Mouse (Mus musculus): ENCODE data around the gene Dlx5. TPM values are rescaled to one million over a fixed set of nuclear protein-coding genes. Genes with fewer than 3 reads are reported as not detected.

Gene Dlx5
- total and polyA plus RNA-seq, 3 experiments: not detected

GRCm38 (mm10) chr6:6849744-6850143 lies 32.1 kb downstream of the Dlx5 start:
- no peaks in the 10 kb centered on the region for H3K27me3 ChIP-seq (ENCODE audit: control insufficient read depth in 1 of 2, insufficient read depth in 2 of 2, low read length in 2 of 2)
- no peak for TF ChIP-seq MEF2A (IDR thresholded peaks at IDR 0.05; ENCODE audit: extremely low read depth, insufficient replicate concordance, low read depth, low read length, poor library complexity, severe bottlenecking)
- no peak for TF ChIP-seq RAD21 (IDR thresholded peaks at IDR 0.05; ENCODE audit: low read depth, low read length)
- no peak for TF ChIP-seq EP300 (IDR thresholded peaks at IDR 0.05; ENCODE audit: low read depth in 1 of 2, low read length in 2 of 2)
- TF ChIP-seq ZC3H11A (IDR thresholded peaks at IDR 0.05; ENCODE audit: low read depth, low read length): no peak
- no peak for TF ChIP-seq JUND (IDR thresholded peaks at IDR 0.05; ENCODE audit: low read depth, low read length)
- TF ChIP-seq RCOR1 (IDR thresholded peaks at IDR 0.05; ENCODE audit: low read depth, low read length): no peak
- no peak for TF ChIP-seq ZNF384 (IDR thresholded peaks at IDR 0.05; ENCODE audit: low read depth, low read length)
- no peak for TF ChIP-seq TAL1 (IDR thresholded peaks at IDR 0.05; ENCODE audit: low read length)
- no peak for TF ChIP-seq SMC3 (IDR thresholded peaks at IDR 0.05; ENCODE audit: low read depth, low read length)
- TF ChIP-seq BHLHE40 (IDR thresholded peaks at IDR 0.05; ENCODE audit: borderline replicate concordance, low read depth, low read length): no peak
- no peak for TF ChIP-seq SIN3A (IDR thresholded peaks at IDR 0.05; ENCODE audit: low read length)
- no peak for TF ChIP-seq TCF12 (IDR thresholded peaks at IDR 0.05; ENCODE audit: low read depth, low read length)
- no peak for TF ChIP-seq KAT2A (conservative IDR thresholded peaks at IDR 0.05; ENCODE audit: low read depth, low read length)
- TF ChIP-seq POLR2A (IDR thresholded peaks at IDR 0.05; ENCODE audit: control insufficient read depth in 1 of 2, insufficient read depth in 1 of 2, low read depth in 1 of 2, low read length in 2 of 2, poor library complexity in 1 of 2): no peak
- TF ChIP-seq NRF1 (IDR thresholded peaks at IDR 0.05; ENCODE audit: insufficient read depth, low read depth, low read length, poor library complexity, severe bottlenecking): no peak
- no peak for TF ChIP-seq MAX (IDR thresholded peaks at IDR 0.05; ENCODE audit: low read length)
- no peak overlapping the region for H3K27ac ChIP-seq (ENCODE audit: control insufficient read depth, low read depth, low read length)

GRCm38 (mm10) chr6:6848541-6848940 lies 33.3 kb downstream of the Dlx5 start:
- Histone ChIP-seq H3K79me2 (ENCODE audit: control insufficient read depth, insufficient read depth, low read length, poor library complexity) (no peaks in the 10 kb centered on the region), H3K9me3 (replicated peaks; ENCODE audit: insufficient read depth, low read length) (no peaks in the 10 kb centered on the region), H3K36me3 (ENCODE audit: control insufficient read depth in 1 of 2, insufficient read depth in 2 of 2, low read length in 2 of 2) (no peaks in the 10 kb centered on the region), H3K9ac (ENCODE audit: control insufficient read depth, low read depth, low read length, poor library complexity, severe bottlenecking) (no peak overlapping the region), H3K27me3 (ENCODE audit: control insufficient read depth in 1 of 2, insufficient read depth in 2 of 2, low read length in 2 of 2) (no peaks in the 10 kb centered on the region), H3K4me3 (ENCODE audit: control insufficient read depth in 1 of 2, insufficient read depth in 1 of 2, low read depth in 2 of 2, low read length in 2 of 2) (no peak overlapping the region), H3K4me1 (ENCODE audit: control insufficient read depth in 1 of 2, insufficient read depth in 2 of 2, low read length in 2 of 2) (no peaks in the 10 kb centered on the region), H3K27ac (ENCODE audit: control insufficient read depth, low read depth, low read length) (no peak overlapping the region)
- TF ChIP-seq NRF1 (IDR thresholded peaks at IDR 0.05; ENCODE audit: insufficient read depth, low read depth, low read length, poor library complexity, severe bottlenecking) (no peak), ELF1 (IDR thresholded peaks at IDR 0.05; ENCODE audit: low read depth, low read length) (no peak), MXI1 (IDR thresholded peaks at IDR 0.05; ENCODE audit: low read depth, low read length) (no peak), E2F4 (IDR thresholded peaks at IDR 0.05; ENCODE audit: borderline replicate concordance, low read depth, low read length) (no peak), USF1 (IDR thresholded peaks at IDR 0.05; ENCODE audit: low read depth, low read length) (no peak), SMC3 (IDR thresholded peaks at IDR 0.05; ENCODE audit: low read depth, low read length) (no peak), MEF2A (IDR thresholded peaks at IDR 0.05; ENCODE audit: extremely low read depth, insufficient replicate concordance, low read depth, low read length, poor library complexity, severe bottlenecking) (no peak), MAZ (IDR thresholded peaks at IDR 0.05; ENCODE audit: low read depth, low read length) (no peak), EP300 (IDR thresholded peaks at IDR 0.05; ENCODE audit: low read depth in 1 of 2, low read length in 2 of 2) (no peak), TBP (IDR thresholded peaks at IDR 0.05; ENCODE audit: low read depth, low read length) (no peak), CHD1 (IDR thresholded peaks at IDR 0.05; ENCODE audit: low read depth, low read length) (no peak)
- no peak for DNase-seq (ENCODE audit: low read depth, low spot score)

More at GRCm38 (mm10) chr6:6849744-6850143, 32.1 kb downstream of the Dlx5 start:
- Histone ChIP-seq H3K9me3 (replicated peaks; ENCODE audit: insufficient read depth, low read length) (no peaks in the 10 kb centered on the region), H3K4me3 (ENCODE audit: control insufficient read depth in 1 of 2, insufficient read depth in 1 of 2, low read depth in 2 of 2, low read length in 2 of 2) (no peak overlapping the region), H3K4me1 (ENCODE audit: control insufficient read depth in 1 of 2, insufficient read depth in 2 of 2, low read length in 2 of 2) (no peaks in the 10 kb centered on the region), H3K79me2 (ENCODE audit: control insufficient read depth, insufficient read depth, low read length, poor library complexity) (no peaks in the 10 kb centered on the region), H3K36me3 (ENCODE audit: control insufficient read depth in 1 of 2, insufficient read depth in 2 of 2, low read length in 2 of 2) (no peaks in the 10 kb centered on the region), H3K9ac (ENCODE audit: control insufficient read depth, low read depth, low read length, poor library complexity, severe bottlenecking) (no peak overlapping the region)
- DNase-seq (ENCODE audit: low read depth, low spot score): no peak

Measured in MEL (cell line).